Mouse (Mus musculus): ENCODE measurements around the gene Hist3h2a. TPM values are rescaled to one million over a fixed set of nuclear protein-coding genes. Genes with fewer than 3 reads are reported as not detected.

The Hist3h2a gene
- polyA plus RNA-seq, 1 experiment from 2014 or later, result 16.7 TPM

GRCm38 (mm10) chr11:58917745-58918366 lies 36.6 kb upstream of the Hist3h2a start, which contains the start of gene Btnl10:
Gene Btnl10, plus strand, starts transcription at chr11:58917908.
- Histone ChIP-seq H3K27me3 (replicated peaks; ENCODE audit: control insufficient read depth, insufficient read depth, low read length) (no peaks in the 10 kb centered on the region), H3K36me3 (ENCODE audit: control insufficient read depth, insufficient read depth) (no peaks in the 10 kb centered on the region), H3K9me3 (ENCODE audit: control insufficient read depth) (no peaks in the 10 kb centered on the region), H3K4me2 (replicated peaks; ENCODE audit: low read depth) (no peak within 1 kb of the TSS), H3K27ac (ENCODE audit: low read depth, low read length) (no peak within 1 kb of the TSS), H3K9ac (ENCODE audit: low read depth, low read length) (no peak within 1 kb of the TSS), H3K4me1 (replicated peaks; ENCODE audit: control insufficient read depth, insufficient read depth, low read length) (no peaks in the 10 kb centered on the region; the same call in 1 of the 2 replicates), H3K4me3 (ENCODE audit: low read depth, low read length) (no peak within 1 kb of the TSS)
- no peak for TF ChIP-seq CTCF (IDR thresholded peaks at IDR 0.05; ENCODE audit: low read depth)
- 76% methylated on average over 12 of the region's 12 CpGs for WGBS
- no peak for ATAC-seq

- H3K4me2 ChIP-seq (replicated peaks; ENCODE audit: low read depth), result no peak overlapping the region
- H3K4me1 ChIP-seq (replicated peaks; ENCODE audit: control insufficient read depth, insufficient read depth, low read length), result no peaks in the 10 kb centered on the region; the same call in 1 of the 2 replicates
- no peak overlapping the region for H3K27ac ChIP-seq (ENCODE audit: low read depth, low read length)
- no peaks in the 10 kb centered on the region for H3K9me3 ChIP-seq (ENCODE audit: control insufficient read depth)
- H3K4me3 ChIP-seq (ENCODE audit: low read depth, low read length), result no peak overlapping the region
- WGBS, result 69% methylated on average over 5 of the region's 5 CpGs
- TF ChIP-seq CTCF (IDR thresholded peaks at IDR 0.05; ENCODE audit: low read depth), result no peak
- no peak for ATAC-seq
- no peak overlapping the region for H3K9ac ChIP-seq (ENCODE audit: low read depth, low read length)
- H3K27me3 ChIP-seq (replicated peaks; ENCODE audit: control insufficient read depth, insufficient read depth, low read length), result no peaks in the 10 kb centered on the region
- H3K36me3 ChIP-seq (ENCODE audit: control insufficient read depth, insufficient read depth), result no peaks in the 10 kb centered on the region
Observed at GRCm38 (mm10) chr11:58918759-58919158, 35.7 kb upstream of the Hist3h2a start.

DNA sequence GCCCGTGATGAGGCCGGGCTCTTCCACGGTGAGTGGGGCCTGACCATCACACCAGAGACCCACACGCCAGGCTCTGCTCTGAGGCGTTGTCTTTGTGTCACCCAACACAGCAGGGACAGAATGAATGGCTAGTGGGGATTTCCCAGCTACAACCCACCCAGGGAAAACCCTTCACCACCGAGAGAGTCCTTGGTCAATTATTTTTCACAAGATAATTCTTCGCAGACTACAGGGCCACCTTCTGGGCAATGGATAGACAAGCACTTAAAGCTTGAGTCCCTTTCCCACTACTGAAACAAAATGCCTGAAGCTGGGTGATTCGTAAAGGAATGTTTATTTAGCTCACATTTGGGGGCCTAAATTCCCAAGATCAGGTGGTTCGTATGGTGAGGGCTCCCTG lies 32.1 kb upstream of the Hist3h2a start:
- 0 out of 2 replicates have a peak, but pooled peaks have one; percentile 16 for TF ChIP-seq CTCF (IDR thresholded peaks at IDR 0.05; ENCODE audit: low read depth)
- Histone ChIP-seq H3K9me3 (ENCODE audit: control insufficient read depth) (no peaks in the 10 kb centered on the region), H3K27me3 (replicated peaks; ENCODE audit: control insufficient read depth, insufficient read depth, low read length) (no peaks in the 10 kb centered on the region), H3K4me2 (replicated peaks; ENCODE audit: low read depth) (no peak overlapping the region), H3K36me3 (ENCODE audit: control insufficient read depth, insufficient read depth) (no peaks in the 10 kb centered on the region), H3K4me1 (replicated peaks; ENCODE audit: control insufficient read depth, insufficient read depth, low read length) (no peaks in the 10 kb centered on the region), H3K27ac (ENCODE audit: low read depth, low read length) (no peak overlapping the region), H3K9ac (ENCODE audit: low read depth, low read length) (no peak overlapping the region), H3K4me3 (ENCODE audit: low read depth, low read length) (no peak overlapping the region)
- ATAC-seq, result no peak
- 77% methylated on average over 9 of the region's 9 CpGs for WGBS

- no peak overlapping the region for H3K27ac ChIP-seq (ENCODE audit: low read depth, low read length)
- WGBS, result 56% methylated on average over 2 of the region's 3 CpGs
- ATAC-seq, result peak; percentile 25; the same call in 1 of the 2 replicates
- no peaks in the 10 kb centered on the region for H3K27me3 ChIP-seq (replicated peaks; ENCODE audit: control insufficient read depth, insufficient read depth, low read length)
- H3K4me2 ChIP-seq (replicated peaks; ENCODE audit: low read depth), result no peak overlapping the region
- H3K4me1 ChIP-seq (replicated peaks; ENCODE audit: control insufficient read depth, insufficient read depth, low read length), result no peaks in the 10 kb centered on the region
- H3K9me3 ChIP-seq (ENCODE audit: control insufficient read depth), result no peaks in the 10 kb centered on the region
- no peak for TF ChIP-seq CTCF (IDR thresholded peaks at IDR 0.05; ENCODE audit: low read depth)
- H3K4me3 ChIP-seq (ENCODE audit: low read depth, low read length), result no peak overlapping the region
- no peaks in the 10 kb centered on the region for H3K36me3 ChIP-seq (ENCODE audit: control insufficient read depth, insufficient read depth)
- no peak overlapping the region for H3K9ac ChIP-seq (ENCODE audit: low read depth, low read length)
Observed at GRCm38 (mm10) chr11:58926651-58927050, 27.8 kb upstream of the Hist3h2a start.

DNA sequence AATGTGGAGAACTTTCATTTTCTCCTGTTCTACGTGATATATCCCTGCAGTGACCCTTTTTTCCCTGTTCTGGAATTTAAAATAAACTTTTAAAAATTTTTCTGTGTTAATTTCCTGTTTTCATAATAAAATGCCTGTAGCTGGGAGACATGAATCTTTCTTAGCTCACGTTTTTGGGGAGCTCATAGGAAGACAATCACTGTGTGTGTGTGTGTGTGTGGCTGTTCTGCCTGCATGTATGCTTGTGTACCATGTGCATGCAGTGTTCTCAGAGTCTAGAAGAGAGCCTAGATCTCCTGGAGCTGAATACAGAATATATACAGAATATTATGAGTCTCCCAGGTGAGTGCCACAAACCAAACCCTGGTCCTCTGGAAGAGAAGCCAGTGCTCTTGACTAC lies 27.4 kb upstream of the Hist3h2a start:
- H3K27me3 ChIP-seq (replicated peaks; ENCODE audit: control insufficient read depth, insufficient read depth, low read length), result no peaks in the 10 kb centered on the region
- TF ChIP-seq CTCF (IDR thresholded peaks at IDR 0.05; ENCODE audit: low read depth), result no peak
- no peaks in the 10 kb centered on the region for H3K4me1 ChIP-seq (replicated peaks; ENCODE audit: control insufficient read depth, insufficient read depth, low read length)
- no peak overlapping the region for H3K4me2 ChIP-seq (replicated peaks; ENCODE audit: low read depth)
- no peak overlapping the region for H3K4me3 ChIP-seq (ENCODE audit: low read depth, low read length)
- no peaks in the 10 kb centered on the region for H3K36me3 ChIP-seq (ENCODE audit: control insufficient read depth, insufficient read depth)
- no peak for ATAC-seq
- no peak overlapping the region for H3K27ac ChIP-seq (ENCODE audit: low read depth, low read length)
- WGBS, result 59% methylated on average over 2 of the region's 2 CpGs
- H3K9ac ChIP-seq (ENCODE audit: low read depth, low read length), result no peak overlapping the region
- H3K9me3 ChIP-seq (ENCODE audit: control insufficient read depth), result no peaks in the 10 kb centered on the region

- Histone ChIP-seq H3K9me3 (ENCODE audit: control insufficient read depth) (no peaks in the 10 kb centered on the region), H3K36me3 (ENCODE audit: control insufficient read depth, insufficient read depth) (peaks cover 4% of the 10 kb centered on the region), H3K9ac (ENCODE audit: low read depth, low read length) (peak overlapping the region; percentile 13; the same call in 1 of the 2 replicates), H3K27me3 (replicated peaks; ENCODE audit: control insufficient read depth, insufficient read depth, low read length) (no peaks in the 10 kb centered on the region), H3K4me2 (replicated peaks; ENCODE audit: low read depth) (peak overlapping the region; percentile 61), H3K27ac (ENCODE audit: low read depth, low read length) (peak overlapping the region; percentile 70), H3K4me3 (ENCODE audit: low read depth, low read length) (peak overlapping the region; percentile 29), H3K4me1 (replicated peaks; ENCODE audit: control insufficient read depth, insufficient read depth, low read length) (no peaks in the 10 kb centered on the region)
- peak; percentile 88 for TF ChIP-seq CTCF (IDR thresholded peaks at IDR 0.05; ENCODE audit: low read depth)
- peak; percentile 78 for ATAC-seq
- 15% methylated on average over 20 of the region's 20 CpGs for WGBS
Observed at GRCm38 (mm10) chr11:58927790-58928651, 26.5 kb upstream of the Hist3h2a start.

All from intestine, postnatal 0 days (tissue).